Mouse (Mus musculus) CH12F3 (cell line): ENCODE results near the gene Ctnnbip1.

Source experiments
- in situ Hi-C: fragments of 300-500 bp; cut with MboI; formaldehyde crosslinking; loops from 2 replicates; pipeline ENCODE4 v1.14.3; 2020; ENCODE audit warnings: low sequenced_read_pairs

Ctnnbip1 gene

DNA sequence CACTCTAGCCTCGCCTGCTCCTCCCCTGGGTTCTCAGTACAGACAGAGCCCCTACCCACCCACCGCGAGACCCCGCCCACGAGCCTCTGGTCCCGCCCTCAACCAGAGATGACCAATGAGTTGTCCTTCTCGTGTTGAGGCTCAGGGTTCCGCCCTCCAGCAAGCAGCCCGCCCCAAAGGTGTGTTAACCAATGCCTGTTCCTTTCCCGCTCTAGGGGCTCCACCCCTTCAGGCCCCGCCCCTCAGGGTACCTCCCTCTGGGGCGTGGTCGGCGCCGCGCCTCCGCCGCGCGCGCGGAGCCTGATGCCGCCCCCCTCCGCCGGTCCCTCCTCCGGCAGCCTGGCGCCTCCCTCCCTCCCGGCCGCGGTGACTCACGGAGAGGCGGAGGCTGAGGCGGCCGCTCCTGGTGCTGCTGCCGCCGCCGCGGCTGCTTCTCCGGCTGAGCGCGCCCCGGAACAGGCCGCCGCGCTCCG lies at the start of gene Ctnnbip1:
Gene Ctnnbip1 (plus strand): TSS at position 369 of the 473 bp plus-strand sequence.
- in situ Hi-C loops = no loop called here

DNA sequence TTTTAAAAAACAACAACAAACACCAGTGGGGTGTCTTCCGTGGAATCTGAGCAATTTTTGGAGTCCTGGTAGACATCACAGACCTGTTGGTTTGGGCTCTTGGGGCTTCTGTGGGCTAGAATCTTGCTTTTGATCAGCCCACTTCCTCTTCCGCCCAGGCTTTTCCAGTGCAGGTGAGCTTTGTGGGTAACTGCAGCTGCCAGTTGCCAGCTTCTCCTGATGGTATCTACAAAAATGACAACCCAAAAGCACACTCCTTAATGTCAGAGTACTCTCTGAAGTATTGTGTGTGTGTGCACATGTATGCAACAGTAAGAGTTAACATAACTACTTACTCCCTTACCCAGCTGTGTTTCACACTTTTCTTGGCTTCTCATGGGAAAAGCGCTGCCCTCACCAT lies 48.5 kb upstream of the Ctnnbip1 start:
- in situ Hi-C loops = no loop called here

- in situ Hi-C loops = no loop called here
Measured at GRCm38 (mm10) chr4:149475096-149475495, 42.9 kb upstream of the Ctnnbip1 start.

GRCm38 (mm10) chr4:149477078-149477477 lies 41.0 kb upstream of the Ctnnbip1 start, which contains the start of gene Tmem274:
TSS of gene Tmem274 (plus strand) at chr4:149477378.
- in situ Hi-C loops = no loop called here

DNA sequence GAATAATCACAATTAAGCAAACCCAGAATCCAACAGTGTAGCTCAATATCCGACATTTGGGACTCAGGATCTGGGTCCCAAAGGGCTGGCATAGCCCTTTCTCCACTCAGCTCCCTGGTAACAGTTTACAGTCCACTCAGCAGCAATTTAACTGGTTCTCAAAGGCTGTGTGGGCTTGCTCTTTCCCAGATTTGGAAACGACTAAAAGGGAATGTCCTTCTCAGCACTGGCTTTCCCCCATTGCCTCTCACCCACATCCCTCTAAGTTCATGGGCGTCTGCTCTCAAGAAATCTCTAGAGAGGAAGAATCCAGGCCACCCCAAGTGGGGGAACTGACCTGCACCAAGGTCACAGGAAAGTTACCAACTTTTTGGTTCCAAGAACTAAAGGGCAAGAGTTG lies 33.5 kb upstream of the Ctnnbip1 start:
- in situ Hi-C loops = no loop called here

GRCm38 (mm10) chr4:149485053-149485824 lies 32.8 kb upstream of the Ctnnbip1 start, which contains the start of the genes Nmnat1 and Lzic:
TSS of gene Nmnat1 (minus strand) at chr4:149485202.
TSS of gene Lzic (plus strand) at chr4:149485229.
- in situ Hi-C loops = no loop called here

- in situ Hi-C loops = no loop called here
Measured at GRCm38 (mm10) chr4:149485825-149486206, 32.2 kb upstream of the Ctnnbip1 start.

DNA sequence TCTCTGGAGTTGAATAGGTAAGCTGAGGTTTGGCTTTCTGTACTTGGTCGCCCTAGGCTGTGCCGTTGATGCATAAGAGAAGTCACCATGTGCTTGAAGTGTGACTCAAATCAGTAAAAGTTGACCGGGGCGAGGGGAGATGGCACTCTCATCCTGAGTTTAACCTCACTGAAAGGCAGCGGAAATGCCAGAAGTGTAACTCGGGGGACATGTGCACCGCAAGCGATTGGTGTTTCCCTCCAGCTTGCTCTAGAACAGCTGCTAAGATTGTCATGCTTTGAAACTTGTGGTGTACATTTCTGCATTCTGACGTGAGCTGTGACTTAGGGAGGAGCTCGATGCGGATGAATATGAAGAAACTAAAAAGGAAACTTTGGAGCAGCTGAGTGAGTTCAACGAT lies 30.3 kb upstream of the Ctnnbip1 start:
- in situ Hi-C loops = no loop called here

DNA sequence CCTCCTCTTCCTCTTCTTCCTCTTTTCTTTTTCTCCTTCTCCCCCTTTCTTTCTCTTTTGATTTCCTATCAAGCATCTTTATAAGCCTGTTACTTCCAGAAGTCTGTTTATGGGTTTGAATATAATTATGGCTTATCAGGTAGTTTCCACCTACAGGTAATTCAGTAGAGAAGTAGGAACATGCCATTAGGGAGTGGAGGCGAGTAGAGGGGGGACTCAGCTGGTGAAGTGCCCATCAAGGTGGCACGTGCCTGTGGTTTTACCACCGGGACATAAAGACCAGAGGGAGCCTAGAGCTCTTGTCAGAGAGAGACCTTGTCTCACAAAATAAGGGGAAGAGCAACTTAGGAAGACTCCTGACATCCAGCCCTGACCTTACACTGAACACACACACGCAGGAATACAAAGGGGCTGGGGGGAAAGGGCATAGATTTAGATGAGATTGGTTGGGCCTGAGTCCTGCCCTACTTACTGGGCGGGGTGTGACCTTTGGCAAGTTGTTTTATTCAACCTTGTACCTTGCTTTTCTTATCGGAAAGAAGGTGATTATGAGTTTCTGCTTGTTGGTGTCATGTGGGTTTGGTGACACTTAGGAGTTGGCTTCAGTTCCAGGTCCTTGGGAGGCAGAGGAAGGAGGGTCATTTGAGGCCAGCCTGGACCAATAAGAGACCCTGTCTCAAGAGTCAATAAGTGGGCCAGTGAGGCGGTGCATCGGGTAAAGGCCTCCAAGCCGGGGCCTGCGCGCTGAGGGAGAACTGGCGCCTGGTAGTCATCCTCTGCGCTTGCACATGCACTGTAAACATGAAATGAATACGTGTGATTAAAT lies 28.4 kb upstream of the Ctnnbip1 start:
- in situ Hi-C loops = no loop called here

GRCm38 (mm10) chr4:149491151-149491550 lies 26.9 kb upstream of the Ctnnbip1 start:
- in situ Hi-C loops = no loop called here

GRCm38 (mm10) chr4:149496612-149497011 lies 21.4 kb upstream of the Ctnnbip1 start:
- in situ Hi-C loops = no loop called here

- in situ Hi-C loops = no loop called here
Measured at GRCm38 (mm10) chr4:149498901-149499300, 19.1 kb upstream of the Ctnnbip1 start.

GRCm38 (mm10) chr4:149499790-149500189 lies 18.2 kb upstream of the Ctnnbip1 start:
- in situ Hi-C loops = no loop called here

DNA sequence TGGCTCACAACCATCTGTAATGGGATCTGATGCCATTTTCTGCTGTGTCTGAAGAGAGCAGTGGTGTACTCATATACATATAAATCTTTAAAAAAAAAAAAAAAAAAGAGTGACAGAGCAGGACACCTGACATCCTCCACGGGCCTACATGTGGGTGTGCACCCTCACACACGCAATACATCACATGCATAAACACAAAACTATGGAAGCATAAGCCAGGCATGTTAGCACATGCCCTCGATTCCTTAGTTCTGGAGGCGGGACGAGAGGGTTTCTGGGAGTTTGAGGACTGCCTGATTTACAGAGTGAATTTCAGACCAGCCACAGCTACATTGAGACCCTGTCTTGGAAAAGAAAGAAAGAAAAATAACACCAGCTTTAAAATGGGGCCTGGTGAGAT lies 13.7 kb upstream of the Ctnnbip1 start:
- in situ Hi-C loops = no loop called here

DNA sequence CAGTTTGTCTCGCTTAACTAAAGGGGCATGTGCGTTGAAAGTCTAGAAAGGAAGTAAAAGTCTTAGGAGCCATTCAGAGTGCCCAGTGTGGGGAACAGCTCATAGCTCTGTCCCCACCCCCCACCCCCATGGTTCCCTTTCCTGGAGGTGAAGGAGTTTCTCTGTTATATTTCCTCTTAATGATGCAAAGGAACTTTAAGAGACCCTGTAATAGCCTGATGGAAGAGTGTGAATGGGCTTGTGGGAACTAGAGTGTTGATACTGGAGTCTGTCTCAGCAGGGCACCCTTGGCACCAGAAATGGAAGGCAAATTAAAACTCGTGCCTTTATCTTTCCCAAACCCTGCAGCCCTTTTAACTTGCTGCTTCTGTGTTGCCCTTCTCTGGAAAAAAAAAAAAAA lies 13.2 kb upstream of the Ctnnbip1 start:
- in situ Hi-C loops = no loop called here

DNA sequence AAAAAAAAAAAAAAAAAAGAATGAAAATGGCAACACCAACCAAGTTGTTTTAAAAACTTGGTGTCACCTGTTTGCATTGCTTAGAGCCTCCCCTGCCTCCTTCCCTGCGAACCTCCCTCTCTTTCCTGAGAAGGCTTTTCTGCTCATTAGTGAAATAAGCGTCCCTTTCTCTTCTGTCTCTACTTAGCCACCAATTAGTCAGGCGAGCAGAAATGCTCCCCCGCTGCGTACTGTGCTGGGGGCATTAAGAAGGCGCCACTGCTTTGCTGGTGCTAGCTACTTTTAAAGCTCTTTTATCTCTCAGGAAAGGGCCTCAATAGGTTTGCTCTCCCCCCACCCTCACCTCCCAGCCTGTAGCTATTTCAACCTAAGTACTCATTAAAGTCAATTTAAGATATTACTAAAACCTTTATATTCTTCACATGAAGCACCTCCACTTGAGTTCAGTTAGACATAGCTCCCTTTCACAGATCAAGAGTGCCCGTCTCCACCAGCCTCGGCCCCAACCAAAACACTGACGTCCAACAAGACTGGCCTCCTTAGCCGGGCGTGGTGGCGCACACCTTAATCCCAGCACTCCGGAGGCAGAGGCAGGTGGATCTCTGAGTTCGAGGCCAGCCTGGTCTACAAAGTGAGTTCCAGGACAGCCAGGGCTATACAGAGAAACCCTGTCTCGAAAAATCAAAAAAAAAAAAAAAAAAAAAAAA lies 12.6 kb upstream of the Ctnnbip1 start:
- in situ Hi-C loops = no loop called here

GRCm38 (mm10) chr4:149506904-149507303 lies 11.1 kb upstream of the Ctnnbip1 start:
- in situ Hi-C loops = no loop called here

- in situ Hi-C loops = no loop called here
Measured at GRCm38 (mm10) chr4:149511221-149511646, 6.8 kb upstream of the Ctnnbip1 start.

DNA sequence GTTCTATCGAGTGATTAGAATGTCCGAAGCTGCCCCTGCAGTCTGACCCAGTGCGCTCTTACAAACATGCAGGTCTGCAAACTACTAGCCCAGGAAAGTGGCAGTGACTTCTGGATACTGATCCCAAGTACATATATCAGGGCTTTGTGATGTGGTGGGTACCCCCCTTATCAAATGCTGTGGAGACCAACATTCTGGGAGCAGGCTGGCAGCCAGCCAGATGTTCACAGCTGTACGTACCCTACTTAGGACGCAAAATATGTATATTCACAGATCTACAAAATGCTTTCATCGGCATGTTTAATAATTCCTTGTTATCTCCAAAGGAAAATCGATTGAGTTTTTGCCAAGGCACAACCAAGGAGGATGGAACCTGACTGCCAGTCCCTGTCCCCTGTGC lies 6.0 kb upstream of the Ctnnbip1 start:
- in situ Hi-C loops = no loop called here

GRCm38 (mm10) chr4:149515706-149516105 lies 2.3 kb upstream of the Ctnnbip1 start:
- in situ Hi-C loops = no loop called here
